In genomic region chr9:65201381-65202164, GRCm38 (mm10) we compare ENCODE assay signal across 8 mouse cellular contexts. TPM values are rescaled to one million over a fixed set of nuclear protein-coding genes. Genes with fewer than 3 reads are reported as not detected.
DNase-seq lines count a peak whose midpoint lies in the region; ATAC-seq and TF ChIP-seq lines count a peak whose summit lies in the region.

No protein-coding gene starts in this region.

- no peaks in the 10 kb centered on the region for H3K9me3 ChIP-seq in ES-Bruce4 (replicated peaks; ENCODE audit: control insufficient read depth, insufficient read depth, low read length, poor library complexity, severe bottlenecking)
- H3K9me3 ChIP-seq in forebrain, embryonic 13.5 days (replicated peaks), result no peaks in the 10 kb centered on the region
- no peaks in the 10 kb centered on the region for H3K9me3 ChIP-seq in liver, embryonic 16.5 days (replicated peaks; ENCODE audit: control insufficient read depth, low read length)
- H3K9me3 ChIP-seq in neural tube, embryonic 13.5 days, result no peaks in the 10 kb centered on the region

- intact Hi-C loops in heart, postnatal 10 days (cut with DNase I), result no loop called here

- no peak for TF ChIP-seq POLR2A in ES-Bruce4 (IDR thresholded peaks at IDR 0.05; ENCODE audit: insufficient read depth, low read length)

- peak; percentile 79; the same call in 1 of the 2 replicates for ATAC-seq in cerebellum, adult (ENCODE audit: insufficient number of reproducible peaks, low FRiP score, low TSS enrichment)
- peak; percentile 93 for ATAC-seq in forebrain, embryonic 13.5 days
- ATAC-seq in liver, embryonic 16.5 days (ENCODE audit: low read depth), result peak; percentile 84
- ATAC-seq in neural tube, embryonic 13.5 days (ENCODE audit: low read depth), result peak; percentile 91

- peaks cover 4% of the 10 kb centered on the region for H3K4me1 ChIP-seq in ES-Bruce4 (ENCODE audit: control insufficient read depth, insufficient read depth, low read length)
- H3K4me1 ChIP-seq in forebrain, embryonic 13.5 days, result peaks cover 5% of the 10 kb centered on the region; the same call in 1 of the 2 replicates
- peaks cover 43% of the 10 kb centered on the region for H3K4me1 ChIP-seq in liver, embryonic 16.5 days (ENCODE audit: control insufficient read depth, low read depth, low read length)
- peaks cover 6% of the 10 kb centered on the region for H3K4me1 ChIP-seq in neural tube, embryonic 13.5 days (replicated peaks)

- DNase-seq in heart, postnatal 10 days, result peak; percentile 89 to 93
- peak; percentile 90 to 93 for DNase-seq in kidney, postnatal 4 days
- DNase-seq in telencephalon, adult 2 months (ENCODE audit: low read depth, low spot score), result peak; percentile 87

- no peak overlapping the region for H3K27ac ChIP-seq in ES-Bruce4 (ENCODE audit: insufficient read depth, low read length)
- peak overlapping the region; percentile 78 for H3K27ac ChIP-seq in forebrain, embryonic 13.5 days
- H3K27ac ChIP-seq in liver, embryonic 16.5 days (ENCODE audit: low read length), result peak overlapping the region; percentile 93
- peak overlapping the region; percentile 84 for H3K27ac ChIP-seq in neural tube, embryonic 13.5 days (replicated peaks)

- under 1% methylated on average over 18 of the region's 18 CpGs for WGBS in forebrain, embryonic 13.5 days
- WGBS in liver, embryonic 16.5 days (ENCODE audit: insufficient replicate concordance), result under 1% methylated on average over 18 of the region's 18 CpGs
- under 1% methylated on average over 18 of the region's 18 CpGs for WGBS in neural tube, embryonic 13.5 days

- no peak for TF ChIP-seq EP300 in ES-Bruce4 (IDR thresholded peaks at IDR 0.05; ENCODE audit: insufficient read depth, low read depth, low read length)

- no peaks in the 10 kb centered on the region for H3K27me3 ChIP-seq in ES-Bruce4 (ENCODE audit: control insufficient read depth, insufficient read depth, low read length, poor library complexity, severe bottlenecking)
- no peaks in the 10 kb centered on the region for H3K27me3 ChIP-seq in forebrain, embryonic 13.5 days
- H3K27me3 ChIP-seq in liver, embryonic 16.5 days (ENCODE audit: control insufficient read depth, insufficient read depth, low read depth, low read length), result no peaks in the 10 kb centered on the region
- H3K27me3 ChIP-seq in neural tube, embryonic 13.5 days, result no peaks in the 10 kb centered on the region

- peak overlapping the region; percentile 67 for H3K9ac ChIP-seq in ES-Bruce4 (ENCODE audit: low read depth, poor library complexity, severe bottlenecking)
- H3K9ac ChIP-seq in forebrain, embryonic 13.5 days, result peak overlapping the region; percentile 64
- peak overlapping the region; percentile 71 for H3K9ac ChIP-seq in liver, embryonic 16.5 days (ENCODE audit: low read depth, low read length)
- H3K9ac ChIP-seq in neural tube, embryonic 13.5 days, result peak overlapping the region; percentile 72

- H3K4me3 ChIP-seq in ES-Bruce4 (ENCODE audit: low read depth, low read length), result peak overlapping the region; percentile 29
- peak overlapping the region; percentile 42 for H3K4me3 ChIP-seq in forebrain, embryonic 13.5 days
- peak overlapping the region; percentile 64 for H3K4me3 ChIP-seq in liver, embryonic 16.5 days (ENCODE audit: low read depth, low read length)
- H3K4me3 ChIP-seq in neural tube, embryonic 13.5 days, result peak overlapping the region; percentile 41

- TF ChIP-seq CTCF in ES-Bruce4 (IDR thresholded peaks at IDR 0.05; ENCODE audit: low read depth, low read length), result no peak

- H3K4me2 ChIP-seq in forebrain, embryonic 13.5 days, result peak overlapping the region; percentile 64
- H3K4me2 ChIP-seq in liver, embryonic 16.5 days (ENCODE audit: low read depth, low read length), result peak overlapping the region; percentile 86
- peak overlapping the region; percentile 55 for H3K4me2 ChIP-seq in neural tube, embryonic 13.5 days

- H3K36me3 ChIP-seq in ES-Bruce4 (ENCODE audit: control insufficient read depth, insufficient read depth, low read length, poor library complexity, severe bottlenecking), result no peaks in the 10 kb centered on the region
- no peaks in the 10 kb centered on the region for H3K36me3 ChIP-seq in forebrain, embryonic 13.5 days (ENCODE audit: poor library complexity, severe bottlenecking)
- no peaks in the 10 kb centered on the region for H3K36me3 ChIP-seq in liver, embryonic 16.5 days (ENCODE audit: control insufficient read depth, insufficient read depth)
- H3K36me3 ChIP-seq in neural tube, embryonic 13.5 days, result no peaks in the 10 kb centered on the region

RNA-seq across cellular contexts. Expression of gene Parp16, which starts 6.4 kb away (rescaled TPM):
- 5.7 and 7.1 TPM in 2 replicates for polyA plus RNA-seq in ES-Bruce4 (2011; ENCODE audit: insufficient read depth, insufficient read length, low read depth, missing spikeins)
- 5.1 and 6.1 TPM in 2 replicates for polyA plus RNA-seq in forebrain, embryonic 13.5 days (2015; fragmentation: Nextera tagmentation; extraction: Ambion mirVana)
- 1 to 10 TPM; 5.1 to 5.9 TPM for total RNA-seq in heart, postnatal 10 days (2021)
- polyA plus RNA-seq in liver, embryonic 16.5 days (2015; fragmentation: Nextera tagmentation; extraction: Ambion mirVana), result 9.9 and 11.2 TPM in 2 replicates
- 5.4 and 6.8 TPM in 2 replicates for polyA plus RNA-seq in neural tube, embryonic 13.5 days (2015; fragmentation: Nextera tagmentation; extraction: Ambion mirVana)
